Comparison of ENCODE assay signal across 12 mouse cellular contexts in genomic region chr9:78504133-78504532, GRCm38 (mm10). TPM values are rescaled to one million over a fixed set of nuclear protein-coding genes. Genes with fewer than 3 reads are reported as not detected.
DNase-seq lines count a peak whose midpoint lies in the region; ATAC-seq and TF ChIP-seq lines count a peak whose summit lies in the region.
"Had no signal": no experiment of that assay in that cellular context is flagged by ENCODE, and none has a peak within 500 bp of the region (broad histone marks: within the 10 kb centered on the region; RNA-seq: fewer than 3 reads in every experiment).

No protein-coding gene starts in this region.

- H3K9me3 ChIP-seq in CH12.LX (replicated peaks; ENCODE audit: low read length) = no peaks in the 10 kb centered on the region
- H3K9me3 ChIP-seq in hindbrain, embryonic 11.5 days (ENCODE audit: control insufficient read depth, low read length) = no peaks in the 10 kb centered on the region
- no peaks in the 10 kb centered on the region for H3K9me3 ChIP-seq in midbrain, embryonic 13.5 days
- H3K9me3 ChIP-seq in liver, embryonic 11.5 days (ENCODE audit: control insufficient read depth, low read length) = no peaks in the 10 kb centered on the region

- H3K4me2 ChIP-seq in CH12.LX (ENCODE audit: insufficient read depth, low read depth, poor library complexity, severe bottlenecking) = peak overlapping the region; percentile 87
- no peak overlapping the region for H3K4me2 ChIP-seq in hindbrain, embryonic 11.5 days (replicated peaks; ENCODE audit: low read depth, low read length)
- peak overlapping the region; percentile 43 for H3K4me2 ChIP-seq in midbrain, embryonic 13.5 days (replicated peaks)
- H3K4me2 ChIP-seq in liver, embryonic 11.5 days = no peak overlapping the region

- no peak for TF ChIP-seq RAD21 in CH12.LX (IDR thresholded peaks at IDR 0.05; ENCODE audit: low read depth, low read length)

- WGBS in hindbrain, embryonic 11.5 days = 67% methylated on average over 4 of the region's 4 CpGs
- WGBS in midbrain, embryonic 13.5 days = 58% methylated on average over 4 of the region's 4 CpGs
- whole genome bisulfite sequencing in liver, embryonic 11.5 days = 66% methylated on average over 4 of the region's 4 CpGs

- peaks cover 6 to 21% of the 10 kb centered on the region in 2 experiments for H3K4me1 ChIP-seq in CH12.LX (ENCODE audit: control insufficient read depth in 1 of 2, insufficient read depth in 2 of 2)
- H3K4me1 ChIP-seq in hindbrain, embryonic 11.5 days (replicated peaks; ENCODE audit: control insufficient read depth, insufficient read depth, low read length) = peaks cover 2% of the 10 kb centered on the region; the same call in 1 of the 2 replicates
- H3K4me1 ChIP-seq in midbrain, embryonic 13.5 days (replicated peaks) = peaks cover 32% of the 10 kb centered on the region
- H3K4me1 ChIP-seq in liver, embryonic 11.5 days (replicated peaks; ENCODE audit: control insufficient read depth, insufficient read depth, low read length) = peaks cover 14% of the 10 kb centered on the region

- TF ChIP-seq EP300 in CH12.LX (IDR thresholded peaks at IDR 0.05; ENCODE audit: low read length) = no peak

- TF ChIP-seq POLR2A in CH12.LX (IDR thresholded peaks at IDR 0.05; ENCODE audit: low read depth, low read length) = no peak

- H3K27me3 ChIP-seq in CH12.LX (replicated peaks) = no peaks in the 10 kb centered on the region
- H3K27me3 ChIP-seq in hindbrain, embryonic 11.5 days (ENCODE audit: control insufficient read depth, insufficient read depth, low read length) = no peaks in the 10 kb centered on the region
- H3K27me3 ChIP-seq in midbrain, embryonic 13.5 days = no peaks in the 10 kb centered on the region
- H3K27me3 ChIP-seq in liver, embryonic 11.5 days (replicated peaks; ENCODE audit: control insufficient read depth, insufficient read depth, low read length) = no peaks in the 10 kb centered on the region

- in situ Hi-C loops in CH12.LX (cut with MboI; ENCODE audit: low pct_ligation_motif_present, low pct_unique_long_range_greater_than_20kb, low sequenced_read_pairs) = no loop called here

- H3K27ac ChIP-seq in CH12.LX (ENCODE audit: insufficient read depth, low read depth) = no peak overlapping the region
- H3K27ac ChIP-seq in hindbrain, embryonic 11.5 days (ENCODE audit: low read depth, low read length) = 0 out of 2 replicates have a peak overlapping the region, but pooled peaks have one; percentile 3
- peak overlapping the region; percentile 94 for H3K27ac ChIP-seq in midbrain, embryonic 13.5 days
- no peak overlapping the region for H3K27ac ChIP-seq in liver, embryonic 11.5 days (ENCODE audit: low read depth, low read length)

- peak overlapping the region; percentile 99 for H3K9ac ChIP-seq in CH12.LX (ENCODE audit: insufficient read depth, low read depth)
- no peak overlapping the region for H3K9ac ChIP-seq in hindbrain, embryonic 11.5 days (ENCODE audit: low read depth, low read length)
- H3K9ac ChIP-seq in midbrain, embryonic 13.5 days (replicated peaks) = no peak overlapping the region
- H3K9ac ChIP-seq in liver, embryonic 11.5 days (ENCODE audit: low read depth, low read length) = no peak overlapping the region

- H3K4me3 ChIP-seq in CH12.LX (replicated peaks in 1 of 3; ENCODE audit: low read depth in 2 of 3, low read length in 2 of 3, poor library complexity in 1 of 3) = peak overlapping the region; percentile 29 to 74 (median 60)
- no peak overlapping the region for H3K4me3 ChIP-seq in hindbrain, embryonic 11.5 days (ENCODE audit: low read depth, low read length)
- peak overlapping the region; percentile 13; the same call in 1 of the 2 replicates for H3K4me3 ChIP-seq in midbrain, embryonic 13.5 days (replicated peaks)
- no peak overlapping the region for H3K4me3 ChIP-seq in liver, embryonic 11.5 days (ENCODE audit: low read depth, low read length)

- dilution Hi-C loops in CH12.LX (cut with MboI; ENCODE audit: extremely low pct_ligation_motif_present, extremely low pct_unique_long_range_greater_than_20kb, low sequenced_read_pairs) = no loop called here

- peaks cover 11 to 12% of the 10 kb centered on the region in 2 experiments for H3K36me3 ChIP-seq in CH12.LX (replicated peaks in 1 of 2; ENCODE audit: control insufficient read depth in 1 of 2, insufficient read depth in 1 of 2, low read length in 1 of 2)
- no peaks in the 10 kb centered on the region for H3K36me3 ChIP-seq in hindbrain, embryonic 11.5 days (ENCODE audit: control insufficient read depth, insufficient read depth, low read length)
- H3K36me3 ChIP-seq in midbrain, embryonic 13.5 days = 0 out of 2 replicates have a peak, but pooled peaks cover 7% of the 10 kb centered on the region
- H3K36me3 ChIP-seq in liver, embryonic 11.5 days (ENCODE audit: control insufficient read depth, insufficient read depth, low read length) = no peaks in the 10 kb centered on the region

- H3K79me2 ChIP-seq in CH12.LX (replicated peaks; ENCODE audit: control insufficient read depth, extremely low read depth, insufficient read depth, poor library complexity, severe bottlenecking) = peaks cover 23% of the 10 kb centered on the region

- TF ChIP-seq CTCF in CH12.LX (conservative IDR thresholded peaks at IDR 0.05 in 1 of 2, IDR thresholded peaks at IDR 0.05 in 1 of 2; ENCODE audit: low read depth in 2 of 2, low read length in 2 of 2) = no peak

- ATAC-seq in hindbrain, embryonic 11.5 days (ENCODE audit: low FRiP score) = peak; percentile 18; the same call in 1 of the 2 replicates
- ATAC-seq in midbrain, embryonic 13.5 days = peak; percentile 0; the same call in 1 of the 2 replicates
- no peak for ATAC-seq in liver, embryonic 11.5 days (replicated peaks; ENCODE audit: low FRiP score)

- no peak for DNase-seq in CH12.LX (ENCODE audit: extremely low read depth)
- DNase-seq in ZHBTc4 (ENCODE audit: low read depth, low spot score) = peak; percentile 32
- DNase-seq in hindbrain, embryonic 11.5 days (ENCODE audit: low spot score) = peak; percentile 26
- no peak for DNase-seq in thymus, postnatal 0 days (ENCODE audit: low spot score)
- DNase-seq in liver, embryonic 11.5 days (ENCODE audit: low spot score) = no peak
- DNase-seq in frontal cortex, postnatal 10 days (ENCODE audit: low spot score in 2 of 2) = no peak
- DNase-seq: adrenal gland, postnatal 25 days; heart, postnatal 36 days; kidney, adult 9 months; lung, postnatal 36 days; right cerebral cortex, adult 18-20 months had no signal

TF ChIP-seq in CH12.LX, 34 proteins besides CTCF, POLR2A, EP300 and RAD21:
- TF ChIP-seq MXI1 (IDR thresholded peaks at IDR 0.05; ENCODE audit: low read depth, low read length) = peak; percentile 24; the same call in 1 of the 2 replicates
- no peak for TF ChIP-seq JUND (conservative IDR thresholded peaks at IDR 0.05; ENCODE audit: low read depth, low read length)
- peak; percentile 5; the same call in 1 of the 2 replicates for TF ChIP-seq TCF12 (IDR thresholded peaks at IDR 0.05; ENCODE audit: low read depth, low read length)
- peak; percentile 28; the same call in 1 of the 2 replicates for TF ChIP-seq MYC (IDR thresholded peaks at IDR 0.05; ENCODE audit: low read depth, low read length)

RNA-seq across cellular contexts. Expression of gene Eef1a1, which starts 15.2 kb away (rescaled TPM):
- 14,448 and 18,409 TPM in 2 replicates for total RNA-seq in CH12.LX (2012; rRNA removed)
- 21,026 and 21,314 TPM in 2 replicates for total RNA-seq in CH12.LX (2014; rRNA removed)
- 11,979 and 12,362 TPM in 2 replicates for polyA plus RNA-seq in CH12.LX (2012; ENCODE audit: insufficient read length, low read depth)
- 4,691 and 4,742 TPM in 2 replicates for polyA plus RNA-seq in hindbrain, embryonic 11.5 days (2014; fragmentation: Nextera tagmentation; extraction: Ambion mirVana)
- 3,693 and 3,771 TPM in 2 replicates for polyA plus RNA-seq in midbrain, embryonic 13.5 days (2015; fragmentation: Nextera tagmentation; extraction: Ambion mirVana)
- 3,927 and 4,011 TPM in 2 replicates for polyA plus RNA-seq in thymus, postnatal 0 days (2015; fragmentation: Nextera tagmentation; extraction: Ambion mirVana)
- polyA plus RNA-seq in liver, embryonic 11.5 days (2014; fragmentation: Nextera tagmentation; extraction: Ambion mirVana) = 4,536 and 4,551 TPM in 2 replicates

RNA-seq across cellular contexts. Expression of gene Gm17324, which starts 55.5 kb away (rescaled TPM):
- total RNA-seq in CH12.LX (2012; rRNA removed) (0.46 and 0.55 TPM in 2 replicates), CH12.LX (2014; rRNA removed) (not detected in 2 replicates)
- polyA plus RNA-seq in CH12.LX (2012; ENCODE audit: insufficient read length, low read depth) = not detected in 2 replicates
- 0.28 and 0.48 TPM in 2 replicates for polyA plus RNA-seq in hindbrain, embryonic 11.5 days (2014; fragmentation: Nextera tagmentation; extraction: Ambion mirVana)
- polyA plus RNA-seq in midbrain, embryonic 13.5 days (2015; fragmentation: Nextera tagmentation; extraction: Ambion mirVana) = 0.58 and 1.0 TPM in 2 replicates
- 0.58 and 1.1 TPM in 2 replicates for polyA plus RNA-seq in thymus, postnatal 0 days (2015; fragmentation: Nextera tagmentation; extraction: Ambion mirVana)
- 0.96 and 1.2 TPM in 2 replicates for polyA plus RNA-seq in liver, embryonic 11.5 days (2014; fragmentation: Nextera tagmentation; extraction: Ambion mirVana)
- total RNA-seq: adrenal gland, postnatal 25 days; heart, postnatal 36 days had no signal

RNA-seq across cellular contexts. Expression of gene Mto1, which starts 56.1 kb away (rescaled TPM):
- 21.5 and 22.9 TPM in 2 replicates for total RNA-seq in CH12.LX (2012; rRNA removed)
- total RNA-seq in CH12.LX (2014; rRNA removed) = 21.5 and 22.5 TPM in 2 replicates
- polyA plus RNA-seq in CH12.LX (2012; ENCODE audit: insufficient read length, low read depth) = 13.8 and 14.2 TPM in 2 replicates
- polyA plus RNA-seq in hindbrain, embryonic 11.5 days (2014; fragmentation: Nextera tagmentation; extraction: Ambion mirVana) = 26.1 and 26.7 TPM in 2 replicates
- 25.4 and 26.3 TPM in 2 replicates for polyA plus RNA-seq in midbrain, embryonic 13.5 days (2015; fragmentation: Nextera tagmentation; extraction: Ambion mirVana)
- polyA plus RNA-seq in thymus, postnatal 0 days (2015; fragmentation: Nextera tagmentation; extraction: Ambion mirVana) = 22.8 and 23.4 TPM in 2 replicates
- 43.0 and 44.4 TPM in 2 replicates for polyA plus RNA-seq in liver, embryonic 11.5 days (2014; fragmentation: Nextera tagmentation; extraction: Ambion mirVana)

Comparison
In these comparisons a context has a peak if more than half of its experiments do, and no peak if none do; other contexts are left out.
1. DNase-seq: peak in ZHBTc4 (single experiment) and hindbrain, embryonic 11.5 days (single experiment); none in CH12.LX (single experiment), thymus, postnatal 0 days (single experiment), liver, embryonic 11.5 days (single experiment) and frontal cortex, postnatal 10 days (0 of 2).
2. H3K27ac ChIP-seq: peak in hindbrain, embryonic 11.5 days (single experiment) and midbrain, embryonic 13.5 days (single experiment); none in CH12.LX (single experiment) and liver, embryonic 11.5 days (single experiment).
3. H3K4me2 ChIP-seq: peak in CH12.LX (single experiment) and midbrain, embryonic 13.5 days (single experiment); none in hindbrain, embryonic 11.5 days (single experiment) and liver, embryonic 11.5 days (single experiment).
4. H3K4me3 ChIP-seq: peak in CH12.LX (3 of 3) and midbrain, embryonic 13.5 days (single experiment); none in hindbrain, embryonic 11.5 days (single experiment) and liver, embryonic 11.5 days (single experiment).